In the genomic region with DNA sequence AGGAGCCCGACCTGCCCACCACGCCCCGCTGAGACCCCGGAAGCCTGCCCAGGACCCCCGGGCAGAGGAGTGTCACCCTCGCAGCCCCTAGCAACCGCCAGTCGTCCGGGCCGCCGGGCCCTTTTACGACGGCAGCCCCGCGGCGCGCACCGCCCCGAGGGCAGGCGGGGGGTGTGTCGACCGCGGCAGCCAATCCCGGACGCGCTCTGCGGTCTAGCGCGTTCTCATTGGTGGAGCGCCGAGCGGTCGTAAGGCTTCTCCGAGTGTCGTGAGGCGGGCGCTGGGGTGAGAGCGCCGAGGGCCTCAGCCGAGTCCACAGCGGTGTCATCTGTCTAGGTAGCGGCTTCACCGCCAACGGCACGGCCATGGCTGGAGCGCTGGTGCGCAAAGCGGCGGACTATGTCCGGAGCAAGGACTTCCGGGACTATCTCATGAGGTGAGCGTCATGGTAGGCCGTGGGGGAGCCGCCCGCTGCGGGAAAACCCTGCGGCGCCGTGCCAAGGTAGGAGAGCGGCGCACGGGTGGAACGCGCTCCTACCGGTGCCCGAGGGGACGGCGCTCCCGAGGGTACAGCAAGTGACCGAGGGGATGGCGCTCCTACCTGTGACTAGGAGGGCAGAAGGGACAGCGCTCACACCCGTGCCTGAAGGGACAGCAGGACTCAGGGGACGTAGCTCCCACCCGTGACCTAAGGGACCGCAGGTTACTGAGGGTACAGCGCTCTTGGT, we compare ENCODE assay signal across 7 mouse cellular contexts. TPM values are rescaled to one million over a fixed set of nuclear protein-coding genes. Genes with fewer than 3 reads are reported as not detected.
DNase-seq lines count a peak whose midpoint lies in the region; ATAC-seq lines count a peak whose summit lies in the region.

No protein-coding gene starts in this region.

- no peaks in the 10 kb centered on the region for H3K27me3 ChIP-seq in intestine, embryonic 16.5 days (replicated peaks; ENCODE audit: control insufficient read depth, insufficient read depth, low read length)
- peaks cover 2% of the 10 kb centered on the region; the same call in 1 of the 2 replicates for H3K27me3 ChIP-seq in midbrain, embryonic 11.5 days (ENCODE audit: control insufficient read depth, insufficient read depth, low read length)

- peak overlapping the region; percentile 88 for H3K9ac ChIP-seq in intestine, embryonic 16.5 days (ENCODE audit: low read depth, low read length)
- H3K9ac ChIP-seq in midbrain, embryonic 11.5 days (ENCODE audit: low read length) = peak overlapping the region; percentile 80

- no peaks in the 10 kb centered on the region for H3K36me3 ChIP-seq in intestine, embryonic 16.5 days (ENCODE audit: control insufficient read depth, insufficient read depth, low read length)
- H3K36me3 ChIP-seq in midbrain, embryonic 11.5 days (ENCODE audit: control insufficient read depth, insufficient read depth, low read length) = no peaks in the 10 kb centered on the region

- intact Hi-C loops in gastrocnemius, postnatal 36 days (cut with DNase I) = no loop called here
- intact Hi-C loops in left cerebral cortex, postnatal 36 days (cut with DNase I) = loop anchor here (10.0 kb wide), 1 partner anchor 89 kb away; no protein-coding TSS in a partner anchor

- H3K9me3 ChIP-seq in intestine, embryonic 16.5 days (ENCODE audit: control insufficient read depth, low read length) = no peaks in the 10 kb centered on the region
- no peaks in the 10 kb centered on the region for H3K9me3 ChIP-seq in midbrain, embryonic 11.5 days (ENCODE audit: control insufficient read depth, low read length)

- H3K4me2 ChIP-seq in intestine, embryonic 16.5 days (ENCODE audit: low read depth, low read length) = peak overlapping the region; percentile 86
- H3K4me2 ChIP-seq in midbrain, embryonic 11.5 days = peak overlapping the region; percentile 100

- peak overlapping the region; percentile 88 for H3K4me3 ChIP-seq in intestine, embryonic 16.5 days (ENCODE audit: low read length)
- peak overlapping the region; percentile 80 for H3K4me3 ChIP-seq in midbrain, embryonic 11.5 days (ENCODE audit: low read depth, low read length)

- WGBS in intestine, embryonic 16.5 days = under 1% methylated on average over 72 of the region's 77 CpGs
- under 1% methylated on average over 77 of the region's 77 CpGs for WGBS in midbrain, embryonic 11.5 days

- DNase-seq in adrenal gland, adult 18-20 months (ENCODE audit: low spot score in 2 of 2) = peak; percentile 93 to 94
- peak; percentile 97 for DNase-seq in embryo, embryonic 11 days
- peak; percentile 89 to 94 for DNase-seq in gastrocnemius, postnatal 36 days
- peak; percentile 95 to 97 for DNase-seq in left cerebral cortex, postnatal 36 days (ENCODE audit: low spot score in 2 of 2)
- DNase-seq in midbrain, embryonic 11.5 days (ENCODE audit: low spot score, missing footprints) = peak; percentile 99
- peak; percentile 98 for DNase-seq in skeletal muscle tissue, adult 2 months (ENCODE audit: low read depth, low spot score)

- ATAC-seq in intestine, embryonic 16.5 days = peak; percentile 97
- peak; percentile 98 for ATAC-seq in midbrain, embryonic 11.5 days (ENCODE audit: low FRiP score)

- H3K27ac ChIP-seq in intestine, embryonic 16.5 days (ENCODE audit: low read length) = peak overlapping the region; percentile 97
- peak overlapping the region; percentile 27; the same call in 1 of the 2 replicates for H3K27ac ChIP-seq in midbrain, embryonic 11.5 days (ENCODE audit: low read depth, low read length)

- H3K4me1 ChIP-seq in intestine, embryonic 16.5 days (ENCODE audit: control insufficient read depth, insufficient read depth, low read length) = peaks cover 8% of the 10 kb centered on the region
- H3K4me1 ChIP-seq in midbrain, embryonic 11.5 days (ENCODE audit: control insufficient read depth, insufficient read depth, low read length) = peaks cover 7% of the 10 kb centered on the region

RNA-seq across cellular contexts. Expression of gene Mpc1, which starts 1.0 kb away (rescaled TPM):
- 100 to 1,000 TPM; 319 to 746 TPM for total RNA-seq in adrenal gland, adult 18-20 months (2021)
- total RNA-seq in gastrocnemius, postnatal 36 days (2021) = 100 to 1,000 TPM; 378 to 448 TPM
- polyA plus RNA-seq in intestine, embryonic 16.5 days (2015; fragmentation: Nextera tagmentation; extraction: Ambion mirVana) = 223 and 235 TPM in 2 replicates
- total RNA-seq in left cerebral cortex, postnatal 36 days (2021) = 100 to 1,000 TPM; 166 to 173 TPM
- 100 and 102 TPM in 2 replicates for polyA plus RNA-seq in midbrain, embryonic 11.5 days (2014; fragmentation: Nextera tagmentation; extraction: Ambion mirVana)

RNA-seq across cellular contexts. Expression of gene Sft2d1, which starts 27.2 kb away (rescaled TPM):
- 10 to 100 TPM; 38.1 to 43.2 TPM for total RNA-seq in adrenal gland, adult 18-20 months (2021)
- 1 to 10 TPM; 5.0 to 5.7 TPM for total RNA-seq in gastrocnemius, postnatal 36 days (2021)
- polyA plus RNA-seq in intestine, embryonic 16.5 days (2015; fragmentation: Nextera tagmentation; extraction: Ambion mirVana) = 91.7 and 92.5 TPM in 2 replicates
- total RNA-seq in left cerebral cortex, postnatal 36 days (2021) = 10 to 100 TPM; 48.0 to 71.2 TPM
- 67.8 and 68.2 TPM in 2 replicates for polyA plus RNA-seq in midbrain, embryonic 11.5 days (2014; fragmentation: Nextera tagmentation; extraction: Ambion mirVana)

RNA-seq across cellular contexts. Expression of gene Ccr6, which starts 47.8 kb away (rescaled TPM):
- not detected for total RNA-seq in adrenal gland, adult 18-20 months (2021)
- total RNA-seq in gastrocnemius, postnatal 36 days (2021) = not detected
- 0.75 and 0.78 TPM in 2 replicates for polyA plus RNA-seq in intestine, embryonic 16.5 days (2015; fragmentation: Nextera tagmentation; extraction: Ambion mirVana)
- under 1 TPM in 1 of 2 experiments, not detected in 1; 0.57 TPM for total RNA-seq in left cerebral cortex, postnatal 36 days (2021)
- polyA plus RNA-seq in midbrain, embryonic 11.5 days (2014; fragmentation: Nextera tagmentation; extraction: Ambion mirVana) = 0.11 TPM in 1 of 2 replicates, not detected in the other

RNA-seq across cellular contexts. Expression of gene Prr18, which starts 53.6 kb away (rescaled TPM):
- under 1 TPM; 0.30 to 0.35 TPM for total RNA-seq in adrenal gland, adult 18-20 months (2021)
- under 1 TPM in 1 of 2 experiments, not detected in 1; 0.07 TPM for total RNA-seq in gastrocnemius, postnatal 36 days (2021)
- polyA plus RNA-seq in intestine, embryonic 16.5 days (2015; fragmentation: Nextera tagmentation; extraction: Ambion mirVana) = 0.17 and 0.20 TPM in 2 replicates
- 10 to 100 TPM; 14.4 to 23.3 TPM for total RNA-seq in left cerebral cortex, postnatal 36 days (2021)
- polyA plus RNA-seq in midbrain, embryonic 11.5 days (2014; fragmentation: Nextera tagmentation; extraction: Ambion mirVana) = 0.90 and 1.3 TPM in 2 replicates

Comparison
In these comparisons a context has a peak if more than half of its experiments do, and no peak if none do; other contexts are left out.
1. Peak in every context shown above with its lines: DNase-seq, ATAC-seq, H3K4me3 ChIP-seq and H3K27ac ChIP-seq.
2. RNA of gene Sft2d1, which starts 27.2 kb away (total RNA-seq): 48.0 to 71.2 TPM in left cerebral cortex, postnatal 36 days and 38.1 to 43.2 TPM in adrenal gland, adult 18-20 months; 5.0 to 5.7 TPM in gastrocnemius, postnatal 36 days; every median in the first group is over 4 times any median in the second.